Mouse (Mus musculus) embryonic facial prominence, embryonic 11.5 days (tissue): ENCODE data around the gene Crtc2. TPM values are rescaled to one million over a fixed set of nuclear protein-coding genes. Genes with fewer than 3 reads are reported as not detected.

ENCODE experiments used
- ATAC-seq: fragments of 200-750 bp; cut with Nextera tagmentation; replicated peaks from 2 replicates; pipeline ENCODE4 v1.8.0; 2017; ENCODE audit warnings: low read depth; ENCODE audit not compliant: insufficient number of reproducible peaks, low FRiP score, low TSS enrichment
- DNase-seq: peaks from one replicate; pipeline ENCODE4 v3.0.0-alpha.2; 2015; ENCODE audit warnings: low spot score
- H3K27ac ChIP-seq: fragments of 300-500 bp; sonication (generic); replicated peaks from 2 replicates; pipeline ENCODE4 v1.5.1; 2014; ENCODE audit warnings: mild to moderate bottlenecking, low read depth, low read length, control low read depth
- H3K27me3 ChIP-seq: fragments of 300-500 bp; sonication (generic); 2 replicates; pipeline ENCODE4 v1.6.1; 2014; ENCODE audit warnings: mild to moderate bottlenecking, low read length, moderate library complexity, mixed read lengths; ENCODE audit not compliant: control insufficient read depth, insufficient read depth
- H3K36me3 ChIP-seq: fragments of 300-500 bp; sonication (generic); replicated peaks from 2 replicates; pipeline ENCODE4 v1.6.1; 2014; ENCODE audit warnings: low read depth, mild to moderate bottlenecking, low read length, moderate library complexity, mixed read lengths; ENCODE audit not compliant: control insufficient read depth, insufficient read depth
- H3K4me1 ChIP-seq: fragments of 300-500 bp; sonication (generic); 2 replicates; pipeline ENCODE4 v1.6.1; 2014; ENCODE audit warnings: low read length, mixed read lengths; ENCODE audit not compliant: control insufficient read depth, insufficient read depth
- H3K4me2 ChIP-seq: fragments of 300-500 bp; sonication (generic); 2 replicates; pipeline ENCODE4 v1.6.1; 2014; ENCODE audit warnings: low read depth, mild to moderate bottlenecking, control low read depth, low read length, moderate library complexity
- H3K4me3 ChIP-seq: fragments of 300-500 bp; sonication (generic); 2 replicates; pipeline ENCODE4 v1.5.1; 2014; ENCODE audit warnings: low read depth, low read length, control low read depth
- H3K9ac ChIP-seq: fragments of 300-500 bp; sonication (generic); replicated peaks from 2 replicates; pipeline ENCODE4 v1.6.1; 2014; ENCODE audit warnings: mild to moderate bottlenecking, control low read depth, low read length
- H3K9me3 ChIP-seq: fragments of 300-500 bp; sonication (generic); replicated peaks from 2 replicates; pipeline ENCODE4 v1.6.1; 2016; ENCODE audit warnings: mild to moderate bottlenecking, low read length, inconsistent platforms, mixed read lengths; ENCODE audit not compliant: control insufficient read depth
- WGBS: fragments of 180-500 bp; shearing (Covaris S2); extraction: QIAGEN DNeasy Blood & Tissue Kit; methylation state at CpG from one replicate; pipeline ENCODE4 v1.1.7; 2014; 5-methylcytosine and 5-hydroxymethylcytosine counted together
- polyA plus RNA-seq: library from polyadenylated mRNA; unstranded; fragments of >200 nt; fragmentation: Nextera tagmentation; extraction: Ambion mirVana; gene quantifications from 2 replicates; pipeline ENCODE4 v1.2.1, GENCODE M21; 2014

Gene Crtc2
- polyA plus RNA-seq, 1 experiment from 2014 or later: 10.8 TPM

DNA sequence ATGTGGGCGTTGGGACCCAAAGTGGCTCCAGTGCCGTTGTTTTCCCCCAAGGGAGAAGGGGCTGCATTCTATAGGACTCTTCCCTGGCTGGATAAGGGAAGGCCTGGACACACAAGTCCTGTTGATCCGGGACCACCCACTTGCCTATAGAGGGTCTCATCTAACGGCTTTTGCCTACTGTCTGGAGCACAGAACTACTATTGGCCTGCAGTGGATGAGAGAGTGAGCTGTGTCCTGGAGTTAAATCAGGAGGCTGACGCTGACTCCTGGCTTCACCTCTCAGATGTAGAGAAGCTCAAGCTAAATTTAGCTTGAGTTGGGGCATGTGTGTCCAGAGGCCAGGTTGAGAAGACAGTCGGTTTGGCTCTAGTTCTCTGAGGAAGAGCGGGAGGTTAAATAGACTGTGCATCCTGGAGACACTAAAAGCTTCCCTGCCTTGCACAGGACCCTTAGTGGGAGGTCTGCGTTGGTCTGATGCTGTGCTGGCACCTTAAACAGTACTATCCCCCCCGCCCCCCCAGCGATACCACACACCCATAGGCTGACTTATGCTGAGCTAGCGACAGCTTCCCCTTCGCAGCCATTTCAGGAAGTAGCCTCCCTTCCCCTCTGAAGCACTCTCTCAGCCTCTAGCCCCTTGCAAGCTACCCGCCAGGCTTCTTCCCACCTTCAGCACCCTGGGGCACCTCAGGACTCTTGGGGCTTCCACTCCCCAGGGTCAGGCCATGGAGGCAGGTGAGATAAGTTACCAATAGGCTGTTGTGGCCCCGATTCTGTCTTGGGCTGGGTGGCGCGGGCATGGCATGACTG lies 12.2 kb downstream of the Crtc2 start:
- H3K4me1 ChIP-seq: no peaks in the 10 kb centered on the region; the same call in 1 of the 2 replicates
- H3K4me3 ChIP-seq: peak overlapping the region; percentile 70
- whole genome bisulfite sequencing: 27% methylated on average over 16 of the region's 16 CpGs
- peak overlapping the region; percentile 94 for H3K27ac ChIP-seq
- DNase-seq (no peak), ATAC-seq (peak; percentile 38)
- H3K4me2 ChIP-seq: peak overlapping the region; percentile 88
- no peaks in the 10 kb centered on the region for H3K27me3 ChIP-seq
- peaks cover 4% of the 10 kb centered on the region; the same call in 1 of the 2 replicates for H3K36me3 ChIP-seq
- H3K9ac ChIP-seq: peak overlapping the region; percentile 90
- H3K9me3 ChIP-seq: no peaks in the 10 kb centered on the region

- H3K4me1 ChIP-seq: no peaks in the 10 kb centered on the region; the same call in 1 of the 2 replicates
- H3K9ac ChIP-seq: no peak overlapping the region; the same call in 1 of the 2 replicates
- no peak overlapping the region for H3K4me2 ChIP-seq
- peaks cover 4% of the 10 kb centered on the region; the same call in 1 of the 2 replicates for H3K36me3 ChIP-seq
- no peak for ATAC-seq
- no peak overlapping the region for H3K27ac ChIP-seq
- no peak for DNase-seq
- H3K9me3 ChIP-seq: no peaks in the 10 kb centered on the region
- no peak overlapping the region for H3K4me3 ChIP-seq
- WGBS: 93% methylated on average over 20 of the region's 20 CpGs
- no peaks in the 10 kb centered on the region for H3K27me3 ChIP-seq
Observed at GRCm38 (mm10) chr3:90266901-90267775, 13.2 kb downstream of the Crtc2 start.

DNA sequence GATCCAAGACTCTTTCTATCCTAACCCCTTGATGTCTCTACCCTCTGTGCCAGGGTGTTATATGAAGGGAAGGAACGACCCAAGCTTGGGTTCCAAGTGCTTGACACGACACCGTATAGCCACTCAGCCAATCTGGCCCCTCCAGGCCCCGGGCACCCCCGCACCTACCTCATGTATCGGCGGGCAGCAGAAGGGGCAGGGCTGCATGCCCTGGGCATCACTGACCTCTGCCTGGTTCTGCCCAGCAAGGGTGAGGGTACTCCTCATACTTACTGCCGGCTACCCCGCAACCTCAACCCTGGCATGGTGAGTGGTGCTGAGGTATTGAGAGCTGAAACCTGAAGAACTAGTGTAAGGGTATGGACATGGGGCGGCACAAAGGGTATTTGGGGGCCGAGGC lies 14.2 kb downstream of the Crtc2 start:
- ATAC-seq: no peak
- Histone ChIP-seq H3K27me3 (no peaks in the 10 kb centered on the region), H3K4me3 (no peak overlapping the region), H3K4me1 (no peaks in the 10 kb centered on the region; the same call in 1 of the 2 replicates), H3K9ac (no peak overlapping the region), H3K36me3 (peaks cover 5% of the 10 kb centered on the region), H3K4me2 (no peak overlapping the region), H3K27ac (no peak overlapping the region), H3K9me3 (no peaks in the 10 kb centered on the region)
- WGBS: 94% methylated on average over 11 of the region's 11 CpGs
- DNase-seq: no peak

DNA sequence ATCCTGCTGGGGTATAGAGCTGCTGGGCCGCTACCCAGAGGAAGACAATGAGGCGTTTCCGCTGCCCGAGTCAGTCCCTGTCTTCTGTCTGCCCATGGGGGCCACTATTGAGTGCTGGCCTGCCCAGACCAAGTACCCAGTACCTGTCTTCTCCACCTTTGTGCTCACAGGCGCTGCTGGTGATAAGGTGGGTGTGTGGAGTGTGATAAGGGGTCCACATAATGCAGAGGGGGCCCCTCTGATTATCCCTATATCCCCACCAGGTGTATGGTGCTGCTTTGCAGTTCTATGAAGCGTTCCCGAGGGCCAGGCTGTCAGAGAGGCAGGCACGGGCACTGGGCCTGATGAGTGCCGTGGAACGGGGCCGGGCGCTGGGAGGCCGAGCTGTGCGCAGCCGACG lies 15.0 kb downstream of the Crtc2 start:
- ATAC-seq (no peak), DNase-seq (no peak)
- 87% methylated on average over 16 of the region's 16 CpGs for WGBS
- Histone ChIP-seq H3K27me3 (no peaks in the 10 kb centered on the region), H3K9me3 (no peaks in the 10 kb centered on the region), H3K36me3 (peaks cover 2% of the 10 kb centered on the region; the same call in 1 of the 2 replicates), H3K27ac (no peak overlapping the region), H3K9ac (no peak overlapping the region), H3K4me3 (no peak overlapping the region), H3K4me2 (no peak overlapping the region), H3K4me1 (no peaks in the 10 kb centered on the region; the same call in 1 of the 2 replicates)

- Histone ChIP-seq H3K36me3 (peaks cover 2% of the 10 kb centered on the region; the same call in 1 of the 2 replicates), H3K9ac (no peak overlapping the region), H3K27ac (no peak overlapping the region), H3K4me3 (no peak overlapping the region), H3K9me3 (no peaks in the 10 kb centered on the region), H3K27me3 (no peaks in the 10 kb centered on the region), H3K4me1 (no peaks in the 10 kb centered on the region; the same call in 1 of the 2 replicates), H3K4me2 (no peak overlapping the region)
- 91% methylated on average over 8 of the region's 8 CpGs for WGBS
- ATAC-seq (no peak), DNase-seq (no peak)
Observed at GRCm38 (mm10) chr3:90270784-90271183, 16.8 kb downstream of the Crtc2 start.

- peaks cover 2% of the 10 kb centered on the region for H3K36me3 ChIP-seq
- no peak overlapping the region for H3K4me2 ChIP-seq
- 65% methylated on average over 9 of the region's 9 CpGs for WGBS
- no peak for DNase-seq
- H3K9ac ChIP-seq: no peak overlapping the region
- H3K27me3 ChIP-seq: no peaks in the 10 kb centered on the region
- no peaks in the 10 kb centered on the region for H3K9me3 ChIP-seq
- no peak overlapping the region for H3K4me3 ChIP-seq
- ATAC-seq: no peak
- H3K27ac ChIP-seq: no peak overlapping the region
- no peaks in the 10 kb centered on the region for H3K4me1 ChIP-seq
Observed at GRCm38 (mm10) chr3:90272170-90272569, 18.2 kb downstream of the Crtc2 start.

DNA sequence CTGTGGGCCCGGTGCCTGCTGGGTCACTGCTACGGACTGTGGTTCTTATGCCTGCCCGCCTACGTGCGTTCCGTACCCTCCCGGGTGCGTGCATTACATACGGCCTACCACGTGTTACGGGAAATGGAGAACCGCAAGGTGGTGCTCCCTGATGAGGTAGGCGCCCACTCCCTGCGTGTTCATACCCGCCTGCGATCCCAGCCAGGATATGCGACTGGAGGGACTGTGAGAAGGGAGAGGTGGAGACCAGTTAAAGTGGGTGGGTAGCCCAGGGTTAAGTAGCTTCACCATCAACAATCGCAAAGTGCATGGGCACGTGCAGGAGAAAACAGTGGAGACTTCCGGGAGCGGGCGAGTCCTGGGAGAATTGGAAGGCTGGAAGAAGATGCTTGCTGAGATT lies 19.9 kb downstream of the Crtc2 start:
- Histone ChIP-seq H3K36me3 (peaks cover 2% of the 10 kb centered on the region), H3K4me1 (no peaks in the 10 kb centered on the region), H3K27me3 (no peaks in the 10 kb centered on the region), H3K9ac (no peak overlapping the region), H3K4me3 (no peak overlapping the region), H3K4me2 (no peak overlapping the region), H3K27ac (no peak overlapping the region), H3K9me3 (no peaks in the 10 kb centered on the region)
- DNase-seq: no peak
- ATAC-seq: no peak
- 92% methylated on average over 22 of the region's 22 CpGs for WGBS
